Mouse (Mus musculus) kidney, adult 9 months (tissue): Measurements from ENCODE around the gene Hnrnpa2b1.
"Not testable (repeated sequence)": the region's sequence is repeated elsewhere in the genome, so short reads cannot be mapped to it uniquely, and the experiment has no call there.

Experiments
- DNase-seq: peaks from one replicate; pipeline ENCODE4 v3.0.0; 2022

The Hnrnpa2b1 gene

DNA sequence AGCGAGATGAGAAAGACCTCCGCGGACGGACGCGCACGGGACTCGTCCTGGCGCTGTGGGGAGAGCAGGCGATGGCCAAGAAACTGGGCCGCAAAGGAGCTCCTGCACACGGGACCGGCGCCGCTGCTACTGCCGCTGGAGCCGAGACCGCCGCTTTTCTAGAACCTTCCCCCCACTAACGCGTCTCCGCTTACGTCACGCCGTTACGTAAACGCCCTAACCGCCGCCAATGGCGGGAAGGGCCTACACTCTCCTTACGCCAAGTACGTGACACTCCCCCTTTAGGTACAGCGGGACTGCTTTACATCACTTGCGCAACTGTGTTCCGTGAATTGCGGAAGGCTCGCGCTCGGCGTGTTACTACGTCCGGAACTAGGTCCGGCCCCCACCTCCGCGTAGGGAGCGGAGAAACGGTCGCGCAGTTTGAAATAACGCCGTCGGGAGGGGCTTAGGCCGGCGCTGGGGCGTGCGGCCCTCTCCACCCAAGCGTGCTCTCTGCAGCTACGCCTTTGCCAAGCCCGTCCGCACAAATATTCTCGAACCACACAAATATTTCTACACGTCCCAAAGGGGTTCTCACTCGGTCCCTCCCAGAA is at the start of gene Hnrnpa2b1:
Hnrnpa2b1 (minus strand) TSS at position 180 of the 596 bp plus-strand sequence.
- peak; percentile 99 for DNase-seq

DNA sequence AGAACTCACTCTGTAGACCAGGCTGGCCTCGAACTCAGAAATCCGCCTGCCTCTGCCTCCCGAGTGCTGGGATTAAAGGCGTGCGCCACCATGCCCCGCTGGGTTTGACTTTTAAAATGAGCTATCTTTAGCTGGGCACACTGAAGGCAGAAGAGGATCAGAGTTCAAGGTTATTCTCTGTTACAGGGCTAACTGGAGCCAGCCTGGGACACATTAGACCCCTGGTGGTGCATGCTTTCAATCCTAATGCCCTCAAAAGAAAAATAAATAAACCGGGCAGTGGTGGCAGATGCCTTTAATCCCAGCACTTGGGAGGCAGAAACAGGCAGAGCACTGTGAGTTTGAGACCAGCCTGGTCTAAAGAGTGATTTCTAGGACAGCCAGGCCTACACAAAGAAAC is 45.2 kb upstream of the Hnrnpa2b1 start:
- DNase-seq, result no peak

- no peak for DNase-seq
Measured at GRCm38 (mm10) chr6:51513745-51514144, 44.1 kb upstream of the Hnrnpa2b1 start.

- DNase-seq, result no peak
Measured at GRCm38 (mm10) chr6:51510946-51511345, 41.3 kb upstream of the Hnrnpa2b1 start.

GRCm38 (mm10) chr6:51510094-51510493 is 40.4 kb upstream of the Hnrnpa2b1 start:
- peak; percentile 70 for DNase-seq

DNA sequence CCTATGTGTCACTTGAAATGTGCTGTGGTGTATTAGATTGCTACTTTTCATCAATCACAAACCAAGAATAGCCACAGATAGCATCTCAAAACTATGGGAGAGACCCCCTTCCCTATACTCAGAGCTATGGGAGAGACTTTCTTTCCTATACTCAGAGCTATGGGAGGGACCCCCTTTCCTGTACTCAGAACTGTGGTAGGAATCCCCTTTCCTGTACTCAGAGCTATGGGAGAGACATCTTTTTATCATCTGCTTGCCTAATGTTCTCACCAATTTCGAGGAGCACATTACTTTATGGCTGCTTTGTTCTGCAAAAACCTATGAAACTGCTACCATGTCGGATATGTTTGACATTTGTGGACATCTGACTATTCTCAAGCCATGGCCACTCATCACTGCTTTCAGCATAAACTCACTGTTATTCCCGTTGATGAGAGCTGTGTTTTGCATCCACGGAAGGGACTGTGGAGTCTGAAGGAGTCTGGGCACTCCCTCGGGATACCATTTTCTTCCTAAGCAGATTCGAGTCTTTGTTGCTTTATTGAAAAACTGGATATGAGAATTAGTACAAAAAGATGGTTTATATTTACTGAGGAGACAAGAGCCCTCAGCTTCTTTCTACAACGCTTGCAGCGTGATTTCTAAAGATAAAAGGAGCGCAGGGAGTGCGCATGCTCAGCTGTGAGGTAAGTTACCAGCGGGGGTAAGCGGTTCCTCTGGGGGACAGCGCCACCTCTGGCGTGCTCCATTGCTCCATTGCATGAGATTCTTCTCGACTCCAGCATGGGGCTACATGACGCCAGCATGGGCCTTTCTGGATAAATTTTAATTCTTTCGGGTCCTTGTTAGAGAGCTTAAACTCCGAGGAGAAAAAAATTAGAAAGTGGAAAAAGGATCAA is 39.3 kb upstream of the Hnrnpa2b1 start:
- DNase-seq, result peak; percentile 75

- no peak for DNase-seq
Measured at GRCm38 (mm10) chr6:51507556-51507955, 37.9 kb upstream of the Hnrnpa2b1 start.

GRCm38 (mm10) chr6:51505671-51506070 is 36.0 kb upstream of the Hnrnpa2b1 start:
- DNase-seq, result no peak

GRCm38 (mm10) chr6:51497321-51498111 is 27.8 kb upstream of the Hnrnpa2b1 start:
- peak; percentile 32 for DNase-seq

GRCm38 (mm10) chr6:51489787-51490186 is 20.1 kb upstream of the Hnrnpa2b1 start:
- DNase-seq, result peak; percentile 87

DNA sequence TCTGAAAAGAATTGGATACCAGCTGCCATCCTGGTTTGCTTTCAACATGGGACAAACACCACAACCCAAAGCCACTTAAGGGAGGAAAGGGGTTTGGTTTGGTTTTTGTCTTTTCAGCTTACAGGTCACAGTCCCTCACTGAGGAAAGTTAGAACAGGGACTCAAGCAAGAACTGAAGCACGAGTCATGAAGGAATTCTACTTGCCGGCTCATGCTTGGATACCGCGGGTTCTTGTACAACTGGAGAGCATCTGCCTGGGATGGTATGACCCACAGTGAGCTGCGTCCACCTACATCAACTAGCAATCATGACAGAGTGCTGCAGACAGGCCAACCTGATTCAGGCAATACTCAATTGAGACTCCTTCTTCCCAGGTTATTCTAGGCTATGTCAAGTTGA is 17.0 kb upstream of the Hnrnpa2b1 start:
- DNase-seq, result no peak

DNA sequence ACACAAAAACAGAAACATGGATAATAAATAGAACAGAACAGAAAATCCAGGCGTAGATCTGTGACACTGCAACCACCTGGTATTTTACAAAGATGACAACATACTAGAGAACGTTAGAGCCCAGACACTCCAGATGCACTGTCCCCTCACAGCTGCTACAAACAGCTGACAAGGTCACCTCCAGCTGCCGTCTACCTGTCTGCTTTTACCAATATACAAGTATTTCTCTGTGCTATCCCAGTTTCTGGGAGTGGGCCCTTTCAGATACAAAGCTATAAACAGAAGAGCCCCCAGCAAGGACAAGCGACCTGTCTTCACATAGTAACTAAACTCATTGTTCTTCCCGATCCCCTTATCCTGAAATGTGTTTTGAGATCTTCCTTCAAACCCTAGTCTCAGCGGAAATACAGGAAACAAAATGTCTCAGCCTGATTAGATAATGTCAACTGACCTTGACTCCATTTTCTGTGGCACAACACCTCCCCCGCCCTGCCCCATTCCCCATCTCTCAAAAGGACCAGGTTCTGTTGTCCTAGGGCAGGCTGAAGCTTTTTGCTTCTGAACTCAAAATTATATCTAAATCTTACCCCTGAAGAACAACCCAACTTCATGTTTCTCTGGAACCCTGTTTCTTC is 16.5 kb upstream of the Hnrnpa2b1 start:
- DNase-seq, result no peak

DNA sequence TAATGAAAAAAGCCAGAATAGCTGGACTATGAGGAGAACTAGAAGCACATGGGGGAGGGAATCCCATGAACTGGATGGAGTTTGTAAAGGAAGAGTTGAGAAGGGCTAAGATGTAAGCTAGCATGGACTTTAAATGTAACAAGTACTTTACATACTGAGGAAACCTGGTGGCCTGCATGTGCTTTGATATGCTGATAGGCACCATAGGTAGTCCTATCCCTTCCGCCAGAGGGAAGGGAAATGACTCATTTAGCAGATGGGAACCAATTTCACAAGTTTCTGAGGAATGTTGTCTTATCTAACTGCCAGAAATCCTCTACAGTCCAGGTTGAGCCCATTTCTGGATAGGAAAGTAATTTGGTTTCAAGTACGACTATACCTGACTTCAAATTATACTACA is 16.0 kb upstream of the Hnrnpa2b1 start:
- no peak for DNase-seq

- not testable (repeated sequence) for DNase-seq
Measured at GRCm38 (mm10) chr6:51484556-51484955, 14.9 kb upstream of the Hnrnpa2b1 start.

DNA sequence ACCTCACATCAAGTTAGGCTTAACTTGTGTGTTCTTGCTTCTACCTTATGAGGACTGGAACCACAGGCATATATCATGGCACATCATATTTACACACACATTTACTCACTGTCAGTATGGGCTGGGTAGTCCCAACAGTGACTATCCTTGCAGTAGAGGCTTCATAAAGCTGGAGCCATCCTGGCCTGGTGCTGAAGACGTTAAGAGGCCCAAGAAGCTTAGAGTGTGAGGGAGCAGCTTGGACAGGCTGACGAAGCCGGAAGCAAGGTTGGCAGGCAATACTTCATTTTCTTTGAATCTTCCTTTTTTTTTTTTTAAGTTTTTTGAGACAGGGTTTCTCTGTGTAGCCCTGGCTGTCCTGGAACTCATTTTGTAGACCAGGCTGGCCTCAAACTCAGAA is 14.2 kb upstream of the Hnrnpa2b1 start:
- DNase-seq, result no peak

- DNase-seq, result peak; percentile 57
Measured at GRCm38 (mm10) chr6:51481548-51481947, 11.9 kb upstream of the Hnrnpa2b1 start.

GRCm38 (mm10) chr6:51479136-51479731 is 9.5 kb upstream of the Hnrnpa2b1 start:
- no peak for DNase-seq

DNA sequence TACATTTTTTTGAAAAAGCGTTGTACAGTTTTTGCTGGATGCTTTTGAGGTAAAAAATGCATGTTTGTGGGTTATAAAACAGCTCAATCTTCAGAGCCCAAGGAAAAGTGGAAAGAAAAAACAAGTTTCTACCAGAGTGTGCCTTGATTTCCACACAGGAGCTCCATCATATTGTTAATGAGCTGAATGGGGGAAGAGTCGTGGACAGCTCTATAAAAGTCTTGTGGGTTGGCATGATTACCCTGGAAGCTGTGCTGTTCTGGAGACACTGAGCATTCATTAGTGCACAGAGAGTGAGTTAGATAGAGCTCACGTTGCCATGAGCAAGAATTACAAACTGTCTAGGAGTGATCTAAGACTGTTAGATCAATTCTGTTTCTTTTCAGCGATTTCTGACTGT is 2.5 kb upstream of the Hnrnpa2b1 start:
- DNase-seq, result no peak

DNA sequence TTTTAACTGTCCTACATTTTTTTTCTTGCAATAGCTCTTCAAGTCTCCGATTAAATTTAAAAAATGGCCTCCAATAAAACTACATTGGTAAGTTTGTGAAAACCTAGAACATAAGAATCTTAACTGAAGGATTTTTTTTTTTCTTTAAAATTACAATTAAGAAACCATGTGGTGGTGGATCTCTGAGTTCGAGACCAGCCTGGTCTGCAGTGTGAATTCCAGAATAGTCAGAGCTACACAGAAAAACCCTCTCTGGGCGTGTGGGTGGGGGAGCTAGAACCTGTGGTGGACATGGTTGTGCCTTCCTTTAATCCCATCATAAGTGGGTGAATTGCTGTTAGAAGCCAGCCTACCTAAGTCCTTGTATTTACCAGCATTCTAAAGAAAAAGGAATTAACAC is 2.1 kb upstream of the Hnrnpa2b1 start:
- DNase-seq, result no peak

- DNase-seq, result no peak
Measured at GRCm38 (mm10) chr6:51471179-51471505, 1.4 kb upstream of the Hnrnpa2b1 start.

GRCm38 (mm10) chr6:51470311-51471178 is 851 bp upstream of the Hnrnpa2b1 start, which contains the start of gene Cbx3:
Gene Cbx3, plus strand, starts transcription at chr6:51470360.
- DNase-seq, result peak; percentile 64
